Mouse (Mus musculus) CH12.LX (cell line): ENCODE results near the gene Ppm1l. TPM values are rescaled to one million over a fixed set of nuclear protein-coding genes. Genes with fewer than 3 reads are reported as not detected.

Experiments used
- DNase-seq: peaks from one replicate; pipeline ENCODE4 v3.0.0-alpha.2; 2013; ENCODE audit errors: extremely low read depth
- H3K27ac ChIP-seq: 2 replicates; pipeline ENCODE4 v1.5.1; 2012; ENCODE audit warnings: low read depth, mild to moderate bottlenecking, control low read depth, moderate library complexity; ENCODE audit not compliant: insufficient read depth
- H3K27me3 ChIP-seq: replicated peaks from 2 replicates; pipeline ENCODE3; 2012; ENCODE audit warnings: inconsistent platforms
- H3K36me3 ChIP-seq, 2 experiments: replicated peaks in 1 of 2; 2 replicates each; pipeline versions ENCODE3 to v1.6.1; 2012; ENCODE audit warnings: inconsistent platforms in 1 of 2, low read length in 1 of 2, mild to moderate bottlenecking in 1 of 2, mixed read lengths in 1 of 2, moderate library complexity in 1 of 2; ENCODE audit not compliant: control insufficient read depth in 1 of 2, insufficient read depth in 1 of 2
- H3K4me1 ChIP-seq, 2 experiments: 2 replicates each; pipeline ENCODE4 v1.6.1; 2012; ENCODE audit warnings: inconsistent platforms in 1 of 2, moderate library complexity in 1 of 2; ENCODE audit not compliant: insufficient read depth in 2 of 2, control insufficient read depth in 1 of 2
- H3K4me2 ChIP-seq: 2 replicates; pipeline ENCODE4 v1.6.1; 2012; ENCODE audit warnings: low read depth, mild to moderate bottlenecking, control low read depth; ENCODE audit not compliant: poor library complexity, insufficient read depth, severe bottlenecking
- H3K4me3 ChIP-seq, 3 experiments: fragments of 150-350 bp in 1 of 3; sonication (generic) in 1 of 3; replicated peaks in 1 of 3; 2 replicates each; pipeline versions ENCODE3 to v1.5.1; 2011 to 2012; ENCODE audit warnings: low read depth in 2 of 3, low read length in 2 of 3, mild to moderate bottlenecking in 2 of 3, moderate library complexity in 2 of 3, control low read depth in 1 of 3, improper control_type of control experiment in 1 of 3, inconsistent platforms in 1 of 3, mixed read lengths in 1 of 3; ENCODE audit not compliant: poor library complexity in 1 of 3
- H3K79me2 ChIP-seq: replicated peaks from 2 replicates; pipeline ENCODE4 v1.6.1; 2012; ENCODE audit warnings: mild to moderate bottlenecking, moderate library complexity; ENCODE audit not compliant: control insufficient read depth, poor library complexity, insufficient read depth, severe bottlenecking; ENCODE audit errors: extremely low read depth
- H3K9ac ChIP-seq: 2 replicates; pipeline ENCODE4 v1.6.1; 2012; ENCODE audit warnings: low read depth, mild to moderate bottlenecking, control low read depth, moderate library complexity; ENCODE audit not compliant: insufficient read depth
- H3K9me3 ChIP-seq: replicated peaks from 2 replicates; pipeline ENCODE3; 2012; ENCODE audit warnings: low read length, inconsistent platforms, mixed read lengths
- CHD2 ChIP-seq: IDR thresholded peaks from 2 replicates; pipeline ENCODE4 v1.6.1; 2011; ENCODE audit warnings: low read length, improper control_type of control experiment
- CTCF ChIP-seq, 2 experiments: IDR thresholded peaks in 1 of 2; conservative IDR thresholded peaks in 1 of 2; 2 replicates each; pipeline ENCODE4 v1.5.1; 2011 to 2012; ENCODE audit warnings: low read depth in 2 of 2, low read length in 2 of 2, improper control_type of control experiment in 1 of 2, inconsistent platforms in 1 of 2, mild to moderate bottlenecking in 1 of 2, moderate library complexity in 1 of 2
- ELF1 ChIP-seq: IDR thresholded peaks from 2 replicates; pipeline ENCODE4 v1.6.1; 2014; ENCODE audit warnings: low read depth, mild to moderate bottlenecking, inconsistent platforms, low read length, improper control_type of control experiment
- EP300 ChIP-seq: IDR thresholded peaks from 2 replicates; pipeline ENCODE4 v1.6.1; 2011; ENCODE audit warnings: low read length, improper control_type of control experiment
- ETS1 ChIP-seq: conservative IDR thresholded peaks from 2 replicates; pipeline ENCODE4 v1.6.1; 2012; ENCODE audit warnings: low read depth, mild to moderate bottlenecking, inconsistent platforms, low read length, improper control_type of control experiment, moderate library complexity
- GABPA ChIP-seq: IDR thresholded peaks from 2 replicates; pipeline ENCODE4 v1.6.1; 2012; ENCODE audit warnings: low read depth, low read length, improper control_type of control experiment, inconsistent platforms; ENCODE audit not compliant: insufficient replicate concordance
- IRF4 ChIP-seq: IDR thresholded peaks from 2 replicates; pipeline ENCODE4 v1.6.1; 2014; ENCODE audit warnings: low read depth, mild to moderate bottlenecking, inconsistent platforms, low read length, improper control_type of control experiment
- JUND ChIP-seq: conservative IDR thresholded peaks from 2 replicates; pipeline ENCODE4 v1.6.1; 2011; ENCODE audit warnings: low read depth, low read length, improper control_type of control experiment
- KAT2A ChIP-seq: IDR thresholded peaks from 2 replicates; pipeline ENCODE4 v1.6.1; 2012; ENCODE audit warnings: low read length, improper control_type of control experiment, inconsistent platforms; ENCODE audit not compliant: insufficient replicate concordance
- MAFK ChIP-seq: IDR thresholded peaks from 2 replicates; pipeline ENCODE4 v1.6.1; 2011; ENCODE audit warnings: low read length, improper control_type of control experiment; ENCODE audit not compliant: insufficient replicate concordance
- MAZ ChIP-seq: IDR thresholded peaks from 2 replicates; pipeline ENCODE4 v1.6.1; 2012; ENCODE audit warnings: low read depth, mild to moderate bottlenecking, inconsistent platforms, low read length, improper control_type of control experiment, moderate library complexity
- MEF2A ChIP-seq: IDR thresholded peaks from 2 replicates; pipeline ENCODE4 v1.6.1; 2014; ENCODE audit warnings: low read depth, mild to moderate bottlenecking, inconsistent platforms, low read length, improper control_type of control experiment, borderline replicate concordance
- NRF1 ChIP-seq: IDR thresholded peaks from 2 replicates; pipeline ENCODE4 v1.6.1; 2014; ENCODE audit warnings: low read depth, mild to moderate bottlenecking, inconsistent platforms, low read length, improper control_type of control experiment, moderate library complexity
- POLR2A ChIP-seq: IDR thresholded peaks from 2 replicates; pipeline ENCODE4 v1.6.1; 2011; ENCODE audit warnings: low read depth, mild to moderate bottlenecking, improper control_type of control experiment, low read length
- POLR2AphosphoS2 ChIP-seq: IDR thresholded peaks from 2 replicates; pipeline ENCODE4 v1.6.1; 2011; ENCODE audit warnings: low read depth, low read length, improper control_type of control experiment
- RCOR1 ChIP-seq: conservative IDR thresholded peaks from 2 replicates; pipeline ENCODE4 v1.6.1; 2012; ENCODE audit warnings: low read depth, mild to moderate bottlenecking, inconsistent platforms, low read length, improper control_type of control experiment
- TCF12 ChIP-seq: IDR thresholded peaks from 2 replicates; pipeline ENCODE4 v1.6.1; 2014; ENCODE audit warnings: low read depth, mild to moderate bottlenecking, inconsistent platforms, low read length, improper control_type of control experiment
- UBTF ChIP-seq: IDR thresholded peaks from 2 replicates; pipeline ENCODE4 v1.6.1; 2012; ENCODE audit warnings: low read depth, mild to moderate bottlenecking, inconsistent platforms, low read length, improper control_type of control experiment, moderate library complexity
- USF2 ChIP-seq: conservative IDR thresholded peaks from 2 replicates; pipeline ENCODE4 v1.6.1; 2011; ENCODE audit warnings: low read depth, low read length, improper control_type of control experiment
- ZC3H11A ChIP-seq: IDR thresholded peaks from 2 replicates; pipeline ENCODE4 v1.6.1; 2012; ENCODE audit warnings: low read depth, mild to moderate bottlenecking, inconsistent platforms, low read length, improper control_type of control experiment
- ZKSCAN1 ChIP-seq: IDR thresholded peaks from 2 replicates; pipeline ENCODE4 v1.6.1; 2012; ENCODE audit warnings: low read depth, inconsistent platforms, low read length, improper control_type of control experiment, borderline replicate concordance
- ZMIZ1 ChIP-seq: IDR thresholded peaks from 2 replicates; pipeline ENCODE4 v1.6.1; 2012; ENCODE audit warnings: low read depth, mild to moderate bottlenecking, inconsistent platforms, low read length, improper control_type of control experiment
- dilution Hi-C: fragments of 300-500 bp; cut with MboI; formaldehyde crosslinking; loops from 2 replicates; pipeline ENCODE4 v1.14.3; 2020; ENCODE audit warnings: low sequenced_read_pairs; ENCODE audit not compliant: extremely low pct_unique_long_range_greater_than_20kb, extremely low pct_ligation_motif_present
- in situ Hi-C: fragments of 300-500 bp; cut with MboI; formaldehyde crosslinking; loops from 3 replicates; pipeline ENCODE4 v1.14.3; 2019; ENCODE audit warnings: low sequenced_read_pairs, low pct_ligation_motif_present, low pct_unique_long_range_greater_than_20kb, mixed read lengths
- polyA plus RNA-seq: library from polyadenylated mRNA; unstranded; fragments of >175 nt; gene quantifications from 2 replicates; pipeline ENCODE4 v1.2.1, GENCODE M21; 2012; ENCODE audit warnings: low read depth; ENCODE audit not compliant: insufficient read length
- total RNA-seq, 2 experiments: library from RNA; depleted of rRNA; stranded (reverse); fragments of 300-350 nt in 1 of 2; fragments of >200 nt in 1 of 2; gene quantifications; 2 replicates each; pipeline ENCODE4 v1.2.3; 2012 to 2014

The Ppm1l gene
- total and polyA plus RNA-seq, 3 experiments = 0.68 to 2.4 (median 1.7) TPM

GRCm38 (mm10) chr3:69485347-69485746 is 168.7 kb downstream of the Ppm1l start:
- TF ChIP-seq MEF2A (no peak), POLR2AphosphoS2 (no peak), POLR2A (no peak), ZKSCAN1 (no peak), TCF12 (no peak), CHD2 (no peak), IRF4 (no peak), ZC3H11A (no peak), JUND (no peak), GABPA (no peak), USF2 (no peak), MAZ (no peak), MAFK (no peak), ELF1 (no peak), UBTF (no peak)
- Histone ChIP-seq H3K9me3 (no peaks in the 10 kb centered on the region), H3K4me3 (no peak overlapping the region), H3K79me2 (no peaks in the 10 kb centered on the region), H3K4me2 (no peak overlapping the region), H3K4me1 (peaks cover 4 to 32% of the 10 kb centered on the region in 2 experiments; a peak in 3 of 4 replicates), H3K9ac (no peak overlapping the region), H3K36me3 (no peaks in the 10 kb centered on the region), H3K27me3 (no peaks in the 10 kb centered on the region), H3K27ac (no peak overlapping the region)
- dilution Hi-C loops = no loop called here
- no peak for DNase-seq
- in situ Hi-C loops = loop anchor here (10.0 kb wide), 2 partner anchors 219 to 231 kb away; no protein-coding TSS in a partner anchor

- Histone ChIP-seq H3K4me3 (no peak overlapping the region), H3K79me2 (no peaks in the 10 kb centered on the region), H3K9ac (no peak overlapping the region), H3K27ac (no peak overlapping the region), H3K4me2 (no peak overlapping the region), H3K27me3 (no peaks in the 10 kb centered on the region), H3K9me3 (no peaks in the 10 kb centered on the region), H3K36me3 (no peaks in the 10 kb centered on the region), H3K4me1 (peaks cover 4 to 32% of the 10 kb centered on the region in 2 experiments; a peak in 3 of 4 replicates)
- DNase-seq = no peak
- in situ Hi-C loops = loop anchor here (10.0 kb wide), 2 partner anchors 219 to 231 kb away; no protein-coding TSS in a partner anchor
- dilution Hi-C loops = no loop called here
- TF ChIP-seq NRF1 (no peak), JUND (no peak), ZC3H11A (no peak), USF2 (no peak), MEF2A (no peak), CTCF (conservative IDR thresholded peaks at IDR 0.05 in 1 of 2, IDR thresholded peaks at IDR 0.05 in 1 of 2; ENCODE audit: low read depth in 2 of 2, low read length in 2 of 2) (no peak), RCOR1 (no peak), ZMIZ1 (no peak), CHD2 (no peak), ETS1 (no peak), TCF12 (no peak), KAT2A (no peak), MAFK (no peak), EP300 (no peak), POLR2A (no peak), ELF1 (no peak)
Observed at GRCm38 (mm10) chr3:69485756-69486155, 169.1 kb downstream of the Ppm1l start.
